Comparison of ENCODE assay signal across 8 mouse cellular contexts in genomic region chr9:37456481-37456910, GRCm38 (mm10). TPM values are rescaled to one million over a fixed set of nuclear protein-coding genes. Genes with fewer than 3 reads are reported as not detected.
DNase-seq lines count a peak whose midpoint lies in the region; ATAC-seq and TF ChIP-seq lines count a peak whose summit lies in the region.

No protein-coding gene starts in this region.

- no peak for TF ChIP-seq CTCF in midbrain, postnatal 0 days (IDR thresholded peaks at IDR 0.05)

- no peaks in the 10 kb centered on the region for H3K36me3 ChIP-seq in kidney, embryonic 16.5 days (ENCODE audit: insufficient read depth, low read length)
- H3K36me3 ChIP-seq in forebrain, embryonic 14.5 days (ENCODE audit: control insufficient read depth, insufficient read depth, low read length), result no peaks in the 10 kb centered on the region
- H3K36me3 ChIP-seq in midbrain, postnatal 0 days (ENCODE audit: insufficient read depth, low read length), result no peaks in the 10 kb centered on the region

- peaks cover 98% of the 10 kb centered on the region for H3K27me3 ChIP-seq in kidney, embryonic 16.5 days (ENCODE audit: insufficient read depth, low read length)
- peaks cover 6% of the 10 kb centered on the region for H3K27me3 ChIP-seq in forebrain, embryonic 14.5 days (replicated peaks; ENCODE audit: control insufficient read depth, insufficient read depth, low read length)
- H3K27me3 ChIP-seq in midbrain, postnatal 0 days (ENCODE audit: insufficient read depth, low read length), result peaks cover 16% of the 10 kb centered on the region

- H3K9ac ChIP-seq in kidney, embryonic 16.5 days (replicated peaks; ENCODE audit: low read length), result no peak overlapping the region
- H3K9ac ChIP-seq in forebrain, embryonic 14.5 days (ENCODE audit: low read length), result peak overlapping the region; percentile 44
- H3K9ac ChIP-seq in midbrain, postnatal 0 days (replicated peaks; ENCODE audit: low read length, poor library complexity, severe bottlenecking), result peak overlapping the region; percentile 55

- WGBS in kidney, embryonic 16.5 days, result 1% methylated on average over 20 of the region's 20 CpGs
- WGBS in forebrain, embryonic 14.5 days, result 0% methylated on average over 20 of the region's 20 CpGs
- WGBS in midbrain, postnatal 0 days, result 0% methylated on average over 17 of the region's 20 CpGs

- ATAC-seq in kidney, embryonic 16.5 days (ENCODE audit: low FRiP score, low TSS enrichment), result 0 out of 2 replicates have a peak, but pooled peaks have one; percentile 55
- ATAC-seq in forebrain, embryonic 14.5 days, result peak; percentile 81
- peak; percentile 41; the same call in 1 of the 2 replicates for ATAC-seq in midbrain, postnatal 0 days (ENCODE audit: low FRiP score)

- H3K9me3 ChIP-seq in kidney, embryonic 16.5 days (ENCODE audit: low read length), result no peaks in the 10 kb centered on the region
- no peaks in the 10 kb centered on the region for H3K9me3 ChIP-seq in forebrain, embryonic 14.5 days (replicated peaks; ENCODE audit: control insufficient read depth, low read length)
- H3K9me3 ChIP-seq in midbrain, postnatal 0 days (ENCODE audit: low read length), result no peaks in the 10 kb centered on the region

- peak overlapping the region; percentile 46 for H3K4me2 ChIP-seq in kidney, embryonic 16.5 days (replicated peaks; ENCODE audit: low read depth, low read length)
- peak overlapping the region; percentile 47 for H3K4me2 ChIP-seq in forebrain, embryonic 14.5 days (ENCODE audit: low read length)
- peak overlapping the region; percentile 71 for H3K4me2 ChIP-seq in midbrain, postnatal 0 days (ENCODE audit: low read depth, low read length, poor library complexity, severe bottlenecking)

- no peak overlapping the region for H3K27ac ChIP-seq in kidney, embryonic 16.5 days (ENCODE audit: low read length)
- peak overlapping the region; percentile 67; the same call in 1 of the 2 replicates for H3K27ac ChIP-seq in forebrain, embryonic 14.5 days (ENCODE audit: low read depth, low read length)
- H3K27ac ChIP-seq in midbrain, postnatal 0 days (ENCODE audit: low read depth, low read length), result no peak overlapping the region

- DNase-seq in kidney, adult 18-20 months, result no peak
- DNase-seq in cerebellum, adult 11-12 months, result peak; percentile 64
- DNase-seq in forebrain, embryonic 14.5 days (ENCODE audit: low spot score), result peak; percentile 93
- DNase-seq in layer of hippocampus, adult 9-11 months, result peak; percentile 58
- DNase-seq in midbrain, postnatal 0 days (ENCODE audit: low spot score), result peak; percentile 86
- no peak for DNase-seq in adrenal gland, postnatal 10 days
- no peak for DNase-seq in spleen, postnatal 36 days (ENCODE audit: low spot score in 2 of 2)

- peaks cover 18% of the 10 kb centered on the region for H3K4me1 ChIP-seq in kidney, embryonic 16.5 days (ENCODE audit: insufficient read depth, low read length)
- H3K4me1 ChIP-seq in forebrain, embryonic 14.5 days (ENCODE audit: control insufficient read depth, insufficient read depth, low read length), result peaks cover 62% of the 10 kb centered on the region
- H3K4me1 ChIP-seq in midbrain, postnatal 0 days (ENCODE audit: insufficient read depth, low read length), result peaks cover 9% of the 10 kb centered on the region; the same call in 1 of the 2 replicates

- peak overlapping the region; percentile 25; the same call in 1 of the 2 replicates for H3K4me3 ChIP-seq in kidney, embryonic 16.5 days (ENCODE audit: low read length)
- peak overlapping the region; percentile 27 for H3K4me3 ChIP-seq in forebrain, embryonic 14.5 days (ENCODE audit: low read depth, low read length)
- H3K4me3 ChIP-seq in midbrain, postnatal 0 days (ENCODE audit: low read depth, low read length), result peak overlapping the region; percentile 39

RNA-seq across cellular contexts. Expression of gene Robo3, which starts 23.4 kb away (rescaled TPM):
- polyA plus RNA-seq in kidney, embryonic 16.5 days (2015; fragmentation: Nextera tagmentation; extraction: Ambion mirVana), result 0.29 and 0.35 TPM in 2 replicates
- 2.5 and 2.6 TPM in 2 replicates for polyA plus RNA-seq in forebrain, embryonic 14.5 days (2014; fragmentation: Nextera tagmentation; extraction: Ambion mirVana)
- total RNA-seq in midbrain, postnatal 0 days (2014; rRNA removed), result 2.8 and 2.9 TPM in 2 replicates
- polyA plus RNA-seq in midbrain, postnatal 0 days (2015; fragmentation: Nextera tagmentation; extraction: Ambion mirVana), result 0.88 and 1.0 TPM in 2 replicates
- under 1 TPM; 0.45 to 0.72 TPM for total RNA-seq in adrenal gland, postnatal 10 days (2021)

RNA-seq across cellular contexts. Expression of gene Msantd2, which starts 32.6 kb away (rescaled TPM):
- 18.1 and 20.0 TPM in 2 replicates for polyA plus RNA-seq in kidney, embryonic 16.5 days (2015; fragmentation: Nextera tagmentation; extraction: Ambion mirVana)
- 29.2 and 33.6 TPM in 2 replicates for polyA plus RNA-seq in forebrain, embryonic 14.5 days (2014; fragmentation: Nextera tagmentation; extraction: Ambion mirVana)
- 37.0 and 55.1 TPM in 2 replicates for total RNA-seq in midbrain, postnatal 0 days (2014; rRNA removed)
- 20.5 and 21.1 TPM in 2 replicates for polyA plus RNA-seq in midbrain, postnatal 0 days (2015; fragmentation: Nextera tagmentation; extraction: Ambion mirVana)
- 10 to 100 TPM; 14.7 to 22.5 TPM for total RNA-seq in adrenal gland, postnatal 10 days (2021)

RNA-seq across cellular contexts. Expression of gene Robo4, which starts 54.8 kb away (rescaled TPM):
- 20.1 and 23.8 TPM in 2 replicates for polyA plus RNA-seq in kidney, embryonic 16.5 days (2015; fragmentation: Nextera tagmentation; extraction: Ambion mirVana)
- polyA plus RNA-seq in forebrain, embryonic 14.5 days (2014; fragmentation: Nextera tagmentation; extraction: Ambion mirVana), result 3.3 and 3.7 TPM in 2 replicates
- total RNA-seq in midbrain, postnatal 0 days (2014; rRNA removed), result 10.1 and 12.6 TPM in 2 replicates
- 3.6 and 4.0 TPM in 2 replicates for polyA plus RNA-seq in midbrain, postnatal 0 days (2015; fragmentation: Nextera tagmentation; extraction: Ambion mirVana)
- total RNA-seq in adrenal gland, postnatal 10 days (2021), result 10 to 100 TPM; 24.9 to 28.4 TPM

Comparison
In these comparisons a context has a peak if more than half of its experiments do, and no peak if none do; other contexts are left out.
1. DNase-seq: peak in cerebellum, adult 11-12 months (single experiment), forebrain, embryonic 14.5 days (single experiment), layer of hippocampus, adult 9-11 months (single experiment) and midbrain, postnatal 0 days (single experiment); none in kidney, adult 18-20 months (single experiment), adrenal gland, postnatal 10 days (single experiment) and spleen, postnatal 36 days (0 of 2).
2. Peak in every context shown above with its lines, with median percentiles within 50 percentile points of each other: ATAC-seq, H3K4me2 ChIP-seq and H3K4me3 ChIP-seq.